Mouse (Mus musculus) inflammation-experienced regulatory T-cells, adult 6 months (primary cell): ENCODE measurements around the gene Prl5a1. TPM values are rescaled to one million over a fixed set of nuclear protein-coding genes. Genes with fewer than 3 reads are reported as not detected.

Experiments used
- ATAC-seq: one replicate; pipeline ENCODE4 v1.8.0; 2017
- polyA plus RNA-seq, 3 experiments: library from polyadenylated mRNA; unstranded; fragments of 100-300 nt; shearing (Covaris generic); gene quantifications; one replicate each; pipeline ENCODE4 v1.2.1; 2017

The Prl5a1 gene
- polyA plus RNA-seq: not detected

DNA sequence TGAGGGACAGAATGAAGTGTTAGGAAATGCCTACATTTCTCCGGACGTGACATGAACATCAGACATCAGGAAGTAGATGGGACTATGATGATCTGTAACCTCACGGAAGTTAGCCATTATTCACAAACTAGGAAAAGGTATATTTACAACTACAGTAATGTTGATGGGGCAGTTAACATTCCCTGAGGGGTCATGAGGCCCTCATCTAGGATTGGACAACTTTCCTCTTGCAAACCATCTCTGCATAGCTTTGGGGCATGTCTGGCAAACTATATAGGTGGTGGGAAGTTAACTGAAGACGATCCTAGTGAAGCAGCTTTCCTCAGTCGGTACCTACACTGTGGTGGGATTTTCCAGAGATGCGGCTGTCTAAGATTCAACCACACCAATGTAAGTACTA, at the start of gene Prl5a1:
Prl5a1 (plus strand) TSS at position 301 of the 400 bp plus-strand sequence.
- no peak for ATAC-seq

DNA sequence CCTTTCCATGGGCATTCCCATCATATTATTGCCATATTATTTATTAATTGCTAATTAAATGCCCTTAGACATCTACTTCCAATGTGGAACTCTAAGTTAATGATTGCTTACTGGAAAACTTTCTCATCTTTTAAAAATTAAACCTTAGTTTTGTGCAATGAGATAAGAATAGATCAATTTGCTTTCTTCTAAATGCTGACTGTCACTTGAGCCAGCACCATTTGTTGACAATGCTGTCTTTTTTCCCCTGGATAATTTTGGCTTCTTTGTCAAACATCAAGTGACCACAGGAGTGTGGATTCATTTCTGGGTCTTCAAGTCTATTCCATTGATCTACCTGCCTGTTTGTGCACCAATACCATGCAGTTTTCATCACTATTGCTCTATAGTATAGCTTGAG, 46.1 kb upstream of the Prl5a1 start:
- no peak for ATAC-seq

- ATAC-seq: no peak
Measured at GRCm38 (mm10) chr13:28108536-28108935, 33.7 kb upstream of the Prl5a1 start.

- ATAC-seq: no peak
Measured at GRCm38 (mm10) chr13:28132781-28133180, 9.5 kb upstream of the Prl5a1 start.

GRCm38 (mm10) chr13:28135790-28136189, 6.5 kb upstream of the Prl5a1 start:
- peak; percentile 98 for ATAC-seq

Other genes starting within 250 kb of the Prl5a1 start
- gene Prl4a1, start 126.3 kb upstream of the Prl5a1 start, polyA plus RNA-seq: not detected
- 10 to 100 TPM; 10.0 to 44.4 (median 23.2) TPM for gene Gm11361, start 115.0 kb downstream of the Prl5a1 start, polyA plus RNA-seq